Mouse (Mus musculus): ENCODE measurements around the gene March4.

DNA sequence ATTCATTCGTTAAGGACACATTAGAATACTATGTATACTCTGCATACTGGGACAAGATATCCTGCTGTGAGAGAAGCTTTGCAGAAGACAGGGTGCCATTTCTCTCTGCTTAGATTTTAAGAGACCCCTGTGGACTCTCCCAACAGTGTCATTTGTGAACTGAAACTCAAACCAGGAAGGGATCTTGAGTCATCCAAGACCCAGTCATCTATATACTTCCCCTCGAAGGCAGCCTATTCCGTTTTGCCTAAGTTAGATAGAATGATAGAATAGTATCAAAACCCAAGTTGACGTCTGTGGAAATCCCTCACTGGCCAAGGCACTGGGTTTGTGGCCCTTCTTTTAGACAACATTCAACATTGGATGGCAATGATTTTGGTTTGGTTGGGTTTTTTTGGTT lies 7.5 kb downstream of the March4 start:
- no peak for TF ChIP-seq EP300 (IDR thresholded peaks at IDR 0.05; ENCODE audit: insufficient read depth, low read depth, low read length)
- no peak for TF ChIP-seq POLR2A (IDR thresholded peaks at IDR 0.05; ENCODE audit: insufficient read depth, low read length)
- TF ChIP-seq CTCF (IDR thresholded peaks at IDR 0.05; ENCODE audit: low read depth, low read length) = no peak

Data from ES-Bruce4 (cell line).